Mouse (Mus musculus): ENCODE measurements around the gene Tagln3.

DNA sequence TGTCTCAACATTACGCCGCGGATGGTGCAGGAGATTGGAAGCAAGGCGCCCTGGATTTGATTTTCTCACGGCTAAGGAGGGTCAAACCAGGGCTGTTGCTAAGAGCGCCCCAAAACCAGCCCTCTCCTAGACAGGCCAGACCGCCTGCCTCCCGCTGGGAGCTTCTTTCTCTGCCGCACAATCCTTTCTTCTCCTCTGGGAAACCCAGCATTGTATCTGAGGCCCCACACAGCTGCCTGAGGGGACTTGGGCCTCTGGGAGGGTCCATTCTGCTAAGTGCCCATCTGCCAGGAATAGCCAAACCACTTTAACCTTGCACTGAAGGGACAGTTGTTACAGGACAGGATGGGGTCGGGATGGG is 314 bp upstream of the Tagln3 start:
- TF ChIP-seq POLR2A (IDR thresholded peaks at IDR 0.05; ENCODE audit: borderline replicate concordance, insufficient read depth, low read length) = no peak
- no peak for TF ChIP-seq CTCF (IDR thresholded peaks at IDR 0.05; ENCODE audit: borderline replicate concordance, insufficient read depth, low read depth, low read length)
